Mouse (Mus musculus): ENCODE measurements around the gene B3gnt8. TPM values are rescaled to one million over a fixed set of nuclear protein-coding genes. Genes with fewer than 3 reads are reported as not detected.

B3gnt8 gene
- polyA plus RNA-seq, 1 experiment from 2014 or later, result 0.19 TPM

- no peaks in the 10 kb centered on the region for H3K9me3 ChIP-seq (ENCODE audit: control insufficient read depth, low read length)
- no peak within 1 kb of the TSS for H3K9ac ChIP-seq (replicated peaks; ENCODE audit: low read depth, low read length)
- WGBS, result 83% methylated on average over 5 of the region's 5 CpGs
- no peaks in the 10 kb centered on the region for H3K4me1 ChIP-seq (ENCODE audit: control insufficient read depth, insufficient read depth, low read length)
- H3K27me3 ChIP-seq (ENCODE audit: control insufficient read depth, insufficient read depth, low read length), result no peaks in the 10 kb centered on the region
- no peak within 1 kb of the TSS for H3K27ac ChIP-seq (ENCODE audit: low read depth, low read length)
- H3K36me3 ChIP-seq (ENCODE audit: control insufficient read depth, insufficient read depth, low read length), result no peaks in the 10 kb centered on the region
- ATAC-seq (ENCODE audit: low read depth), result no peak
- H3K4me3 ChIP-seq (ENCODE audit: low read depth, low read length), result no peak within 1 kb of the TSS
- no peak within 1 kb of the TSS for H3K4me2 ChIP-seq (ENCODE audit: low read depth, low read length)
Observed at GRCm38 (mm10) chr7:25615706-25616011, 10.8 kb upstream of the B3gnt8 start, which contains the start of gene Erich4. Gene Erich4 (minus strand): TSS chr7:25615892.

GRCm38 (mm10) chr7:25617376-25618160 is 8.9 kb upstream of the B3gnt8 start:
- Histone ChIP-seq H3K4me3 (ENCODE audit: low read depth, low read length) (no peak overlapping the region), H3K27me3 (ENCODE audit: control insufficient read depth, insufficient read depth, low read length) (no peaks in the 10 kb centered on the region), H3K4me2 (ENCODE audit: low read depth, low read length) (no peak overlapping the region), H3K4me1 (ENCODE audit: control insufficient read depth, insufficient read depth, low read length) (no peaks in the 10 kb centered on the region), H3K27ac (ENCODE audit: low read depth, low read length) (no peak overlapping the region), H3K36me3 (ENCODE audit: control insufficient read depth, insufficient read depth, low read length) (no peaks in the 10 kb centered on the region), H3K9ac (replicated peaks; ENCODE audit: low read depth, low read length) (no peak overlapping the region), H3K9me3 (ENCODE audit: control insufficient read depth, low read length) (no peaks in the 10 kb centered on the region)
- no peak for ATAC-seq (ENCODE audit: low read depth)
- 84% methylated on average over 10 of the region's 10 CpGs for WGBS

- no peaks in the 10 kb centered on the region for H3K4me1 ChIP-seq (ENCODE audit: control insufficient read depth, insufficient read depth, low read length)
- no peaks in the 10 kb centered on the region for H3K27me3 ChIP-seq (ENCODE audit: control insufficient read depth, insufficient read depth, low read length)
- H3K4me2 ChIP-seq (ENCODE audit: low read depth, low read length), result peak within 1 kb of the TSS; percentile 59
- peak; percentile 94 for ATAC-seq (ENCODE audit: low read depth)
- 0 out of 2 replicates have a peak within 1 kb of the TSS, but pooled peaks have one; percentile 1 for H3K27ac ChIP-seq (ENCODE audit: low read depth, low read length)
- peak within 1 kb of the TSS; percentile 43 for H3K9ac ChIP-seq (replicated peaks; ENCODE audit: low read depth, low read length)
- 1% methylated on average over 53 of the region's 53 CpGs for WGBS
- peak within 1 kb of the TSS; percentile 57 for H3K4me3 ChIP-seq (ENCODE audit: low read depth, low read length)
- H3K36me3 ChIP-seq (ENCODE audit: control insufficient read depth, insufficient read depth, low read length), result no peaks in the 10 kb centered on the region
- H3K9me3 ChIP-seq (ENCODE audit: control insufficient read depth, low read length), result no peaks in the 10 kb centered on the region
Observed at GRCm38 (mm10) chr7:25618865-25619721, 7.4 kb upstream of the B3gnt8 start, which contains the start of gene Dmac2. Gene Dmac2 (plus strand): TSS chr7:25619414.

- H3K4me1 ChIP-seq (ENCODE audit: control insufficient read depth, insufficient read depth, low read length), result no peaks in the 10 kb centered on the region
- 22% methylated on average over 5 of the region's 5 CpGs for whole genome bisulfite sequencing
- H3K36me3 ChIP-seq (ENCODE audit: control insufficient read depth, insufficient read depth, low read length), result no peaks in the 10 kb centered on the region
- no peak overlapping the region for H3K27ac ChIP-seq (ENCODE audit: low read depth, low read length)
- no peak for ATAC-seq (ENCODE audit: low read depth)
- no peaks in the 10 kb centered on the region for H3K27me3 ChIP-seq (ENCODE audit: control insufficient read depth, insufficient read depth, low read length)
- no peaks in the 10 kb centered on the region for H3K9me3 ChIP-seq (ENCODE audit: control insufficient read depth, low read length)
- H3K4me2 ChIP-seq (ENCODE audit: low read depth, low read length), result peak overlapping the region; percentile 59
- peak overlapping the region; percentile 57 for H3K4me3 ChIP-seq (ENCODE audit: low read depth, low read length)
- peak overlapping the region; percentile 43 for H3K9ac ChIP-seq (replicated peaks; ENCODE audit: low read depth, low read length)
Observed at GRCm38 (mm10) chr7:25619722-25619991, 6.8 kb upstream of the B3gnt8 start.

- 95% methylated on average over 5 of the region's 5 CpGs for WGBS
- no peak overlapping the region for H3K27ac ChIP-seq (ENCODE audit: low read depth, low read length)
- H3K4me1 ChIP-seq (ENCODE audit: control insufficient read depth, insufficient read depth, low read length), result no peaks in the 10 kb centered on the region
- H3K4me3 ChIP-seq (ENCODE audit: low read depth, low read length), result peak overlapping the region; percentile 57
- no peak overlapping the region for H3K9ac ChIP-seq (replicated peaks; ENCODE audit: low read depth, low read length)
- no peak for ATAC-seq (ENCODE audit: low read depth)
- no peaks in the 10 kb centered on the region for H3K9me3 ChIP-seq (ENCODE audit: control insufficient read depth, low read length)
- H3K4me2 ChIP-seq (ENCODE audit: low read depth, low read length), result peak overlapping the region; percentile 59
- no peaks in the 10 kb centered on the region for H3K27me3 ChIP-seq (ENCODE audit: control insufficient read depth, insufficient read depth, low read length)
- H3K36me3 ChIP-seq (ENCODE audit: control insufficient read depth, insufficient read depth, low read length), result no peaks in the 10 kb centered on the region
Observed at GRCm38 (mm10) chr7:25620101-25620500, 6.4 kb upstream of the B3gnt8 start.

GRCm38 (mm10) chr7:25620751-25621150 is 5.7 kb upstream of the B3gnt8 start:
- no peaks in the 10 kb centered on the region for H3K36me3 ChIP-seq (ENCODE audit: control insufficient read depth, insufficient read depth, low read length)
- no peak overlapping the region for H3K27ac ChIP-seq (ENCODE audit: low read depth, low read length)
- H3K9ac ChIP-seq (replicated peaks; ENCODE audit: low read depth, low read length), result no peak overlapping the region
- H3K9me3 ChIP-seq (ENCODE audit: control insufficient read depth, low read length), result no peaks in the 10 kb centered on the region
- no peak overlapping the region for H3K4me3 ChIP-seq (ENCODE audit: low read depth, low read length)
- ATAC-seq (ENCODE audit: low read depth), result no peak
- WGBS, result 92% methylated on average over 11 of the region's 11 CpGs
- H3K4me1 ChIP-seq (ENCODE audit: control insufficient read depth, insufficient read depth, low read length), result no peaks in the 10 kb centered on the region
- H3K4me2 ChIP-seq (ENCODE audit: low read depth, low read length), result no peak overlapping the region
- H3K27me3 ChIP-seq (ENCODE audit: control insufficient read depth, insufficient read depth, low read length), result no peaks in the 10 kb centered on the region

- H3K27me3 ChIP-seq (ENCODE audit: control insufficient read depth, insufficient read depth, low read length), result 0 out of 2 replicates have a peak, but pooled peaks cover 3% of the 10 kb centered on the region
- H3K4me3 ChIP-seq (ENCODE audit: low read depth, low read length), result no peak overlapping the region
- H3K9me3 ChIP-seq (ENCODE audit: control insufficient read depth, low read length), result no peaks in the 10 kb centered on the region
- H3K27ac ChIP-seq (ENCODE audit: low read depth, low read length), result no peak overlapping the region
- no peak overlapping the region for H3K9ac ChIP-seq (replicated peaks; ENCODE audit: low read depth, low read length)
- no peaks in the 10 kb centered on the region for H3K36me3 ChIP-seq (ENCODE audit: control insufficient read depth, insufficient read depth, low read length)
- H3K4me1 ChIP-seq (ENCODE audit: control insufficient read depth, insufficient read depth, low read length), result peaks cover 11% of the 10 kb centered on the region
- no peak overlapping the region for H3K4me2 ChIP-seq (ENCODE audit: low read depth, low read length)
- WGBS, result 95% methylated on average over 11 of the region's 11 CpGs
- no peak for ATAC-seq (ENCODE audit: low read depth)
Observed at GRCm38 (mm10) chr7:25623857-25624370, 2.5 kb upstream of the B3gnt8 start.

- H3K4me3 ChIP-seq (ENCODE audit: low read depth, low read length), result no peak overlapping the region
- H3K9ac ChIP-seq (replicated peaks; ENCODE audit: low read depth, low read length), result no peak overlapping the region
- peaks cover 5% of the 10 kb centered on the region for H3K36me3 ChIP-seq (ENCODE audit: control insufficient read depth, insufficient read depth, low read length)
- H3K4me1 ChIP-seq (ENCODE audit: control insufficient read depth, insufficient read depth, low read length), result peaks cover 11% of the 10 kb centered on the region
- no peaks in the 10 kb centered on the region for H3K9me3 ChIP-seq (ENCODE audit: control insufficient read depth, low read length)
- ATAC-seq (ENCODE audit: low read depth), result no peak
- no peak overlapping the region for H3K4me2 ChIP-seq (ENCODE audit: low read depth, low read length)
- 86% methylated on average over 5 of the region's 5 CpGs for WGBS
- 0 out of 2 replicates have a peak, but pooled peaks cover 3% of the 10 kb centered on the region for H3K27me3 ChIP-seq (ENCODE audit: control insufficient read depth, insufficient read depth, low read length)
- no peak overlapping the region for H3K27ac ChIP-seq (ENCODE audit: low read depth, low read length)
Observed at GRCm38 (mm10) chr7:25624851-25625250, 1.6 kb upstream of the B3gnt8 start.

Measured in neural tube, embryonic 14.5 days (tissue).